Mouse (Mus musculus) embryo, embryonic 11.5 days (tissue): Measurements from ENCODE around the gene Il1a.

ENCODE experiments used
- DNase-seq: peaks from one replicate; pipeline ENCODE4 v3.0.0-alpha.2; 2012; ENCODE audit warnings: low read depth, low spot score

The Il1a gene

GRCm38 (mm10) chr2:129265316-129265715 is 44.5 kb downstream of the Il1a start:
- DNase-seq, result no peak

- no peak for DNase-seq
Measured at GRCm38 (mm10) chr2:129263073-129263472, 46.7 kb downstream of the Il1a start.

GRCm38 (mm10) chr2:129261151-129261794 is 48.5 kb downstream of the Il1a start:
- DNase-seq, result no peak

GRCm38 (mm10) chr2:129260646-129261045 is 49.1 kb downstream of the Il1a start:
- no peak for DNase-seq

GRCm38 (mm10) chr2:129258475-129259211 is 51.1 kb downstream of the Il1a start:
- DNase-seq, result peak; percentile 82

GRCm38 (mm10) chr2:129258056-129258455 is 51.7 kb downstream of the Il1a start:
- DNase-seq, result no peak

GRCm38 (mm10) chr2:129256006-129256405 is 53.8 kb downstream of the Il1a start:
- no peak for DNase-seq

- no peak for DNase-seq
Measured at GRCm38 (mm10) chr2:129254076-129254475, 55.7 kb downstream of the Il1a start.

GRCm38 (mm10) chr2:129253631-129253970 is 56.2 kb downstream of the Il1a start:
- no peak for DNase-seq

- no peak for DNase-seq
Measured at GRCm38 (mm10) chr2:129252836-129253630, 56.7 kb downstream of the Il1a start.
